Mouse (Mus musculus): Measurements from ENCODE around the gene Hcrtr1.

GRCm38 (mm10) chr4:130109666-130110065, 29.5 kb downstream of the Hcrtr1 start:
- no peak for TF ChIP-seq CHD2 (IDR thresholded peaks at IDR 0.05; ENCODE audit: low read depth, low read length)
- no peak for TF ChIP-seq ZC3H11A (IDR thresholded peaks at IDR 0.05; ENCODE audit: borderline replicate concordance, low read depth, low read length)
- no peak for TF ChIP-seq ZNF384 (IDR thresholded peaks at IDR 0.05; ENCODE audit: low read depth, low read length)
- TF ChIP-seq HCFC1 (IDR thresholded peaks at IDR 0.05; ENCODE audit: borderline replicate concordance, insufficient read depth, low read length) = no peak
